Mouse (Mus musculus) ES-Bruce4 (cell line): ENCODE measurements around the gene Rexo1. TPM values are rescaled to one million over a fixed set of nuclear protein-coding genes. Genes with fewer than 3 reads are reported as not detected.

Source experiments
- H3K27ac ChIP-seq: 2 replicates; pipeline ENCODE4 v1.5.1; 2012; ENCODE audit warnings: low read length, inconsistent platforms; ENCODE audit not compliant: insufficient read depth
- H3K27me3 ChIP-seq: 2 replicates; pipeline ENCODE4 v1.6.1; 2012; ENCODE audit warnings: mild to moderate bottlenecking, low read length, inconsistent platforms; ENCODE audit not compliant: control insufficient read depth, poor library complexity, insufficient read depth, severe bottlenecking
- H3K36me3 ChIP-seq: 2 replicates; pipeline ENCODE4 v1.6.1; 2012; ENCODE audit warnings: inconsistent platforms, mild to moderate bottlenecking, low read length, moderate library complexity; ENCODE audit not compliant: control insufficient read depth, poor library complexity, insufficient read depth, severe bottlenecking
- H3K4me1 ChIP-seq: one replicate; pipeline ENCODE4 v1.8.1; 2011; ENCODE audit warnings: low read length; ENCODE audit not compliant: control insufficient read depth, insufficient read depth
- H3K4me3 ChIP-seq: 2 replicates; pipeline ENCODE4 v1.5.1; 2011; ENCODE audit warnings: low read depth, mild to moderate bottlenecking, low read length
- H3K9ac ChIP-seq: 2 replicates; pipeline ENCODE4 v1.6.1; 2012; ENCODE audit warnings: low read depth, mild to moderate bottlenecking, inconsistent platforms; ENCODE audit not compliant: poor library complexity, severe bottlenecking
- H3K9me3 ChIP-seq: replicated peaks from 2 replicates; pipeline ENCODE4 v1.6.1; 2012; ENCODE audit warnings: mild to moderate bottlenecking, low read length, inconsistent platforms; ENCODE audit not compliant: control insufficient read depth, poor library complexity, insufficient read depth, severe bottlenecking
- CTCF ChIP-seq: IDR thresholded peaks from one replicate; pipeline ENCODE4 v1.8.1; 2011; ENCODE audit warnings: low read depth, low read length
- EP300 ChIP-seq: IDR thresholded peaks from 2 replicates; pipeline ENCODE4 v1.6.1; 2011; ENCODE audit warnings: low read depth, low read length; ENCODE audit not compliant: insufficient read depth
- POLR2A ChIP-seq: IDR thresholded peaks from one replicate; pipeline ENCODE4 v1.8.1; 2011; ENCODE audit warnings: low read length; ENCODE audit not compliant: insufficient read depth
- polyA plus RNA-seq: library from polyadenylated mRNA; stranded (reverse); fragments of >200 nt; gene quantifications from 2 replicates; pipeline ENCODE4 v1.2.4, GENCODE M21; 2011; ENCODE audit warnings: low read depth; ENCODE audit not compliant: missing spikeins, insufficient read depth, insufficient read length

Gene Rexo1
- polyA plus RNA-seq, 1 experiment: 29.5 TPM

DNA sequence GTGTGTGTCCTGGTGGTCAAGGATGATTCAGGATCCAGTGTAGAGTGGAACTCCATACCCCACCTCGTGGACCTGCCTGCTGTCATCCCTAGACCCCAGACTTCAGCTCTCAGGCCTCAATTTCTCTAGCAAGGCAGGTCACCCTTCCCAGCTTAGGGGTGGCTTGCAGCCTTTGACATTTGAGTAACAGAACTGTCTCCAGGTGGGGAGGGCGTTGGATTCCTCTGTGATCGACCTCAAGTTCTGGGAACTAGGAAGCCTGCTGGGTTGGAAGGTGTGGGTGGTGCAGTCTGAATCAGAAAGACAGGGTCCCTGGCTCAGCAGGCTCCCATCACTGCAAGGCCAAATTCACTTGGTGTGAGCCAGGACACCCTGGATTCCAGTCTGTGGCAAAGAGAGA, 13.5 kb upstream of the Rexo1 start:
- Histone ChIP-seq H3K9ac (0 out of 2 replicates have a peak overlapping the region, but pooled peaks have one; percentile 94), H3K27ac (no peak overlapping the region), H3K9me3 (no peaks in the 10 kb centered on the region), H3K4me1 (peaks cover 9% of the 10 kb centered on the region), H3K36me3 (no peaks in the 10 kb centered on the region), H3K4me3 (no peak overlapping the region), H3K27me3 (no peaks in the 10 kb centered on the region)
- TF ChIP-seq EP300: no peak
- TF ChIP-seq POLR2A: no peak
- TF ChIP-seq CTCF: no peak

DNA sequence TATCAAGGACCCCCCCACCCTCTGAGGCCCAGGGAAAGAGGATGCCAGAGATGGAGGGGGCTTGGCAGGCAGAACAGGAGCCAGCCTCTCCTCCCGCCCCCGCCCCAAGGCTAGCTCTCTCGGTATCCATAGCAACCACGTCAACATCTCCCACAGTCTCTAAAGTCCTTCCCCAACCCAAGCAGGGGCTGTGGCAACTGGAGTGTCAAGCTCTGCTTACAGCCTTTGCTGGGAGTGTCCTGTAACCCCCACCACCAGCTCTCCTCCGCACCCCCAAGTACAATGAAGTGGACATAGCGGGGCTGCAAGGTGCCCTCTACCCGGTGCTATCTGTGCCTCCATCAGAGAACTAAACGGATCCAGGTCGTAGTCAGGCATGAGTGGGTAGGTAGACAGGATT, 12.6 kb upstream of the Rexo1 start:
- no peaks in the 10 kb centered on the region for H3K36me3 ChIP-seq
- H3K9me3 ChIP-seq: no peaks in the 10 kb centered on the region
- H3K27ac ChIP-seq: no peak overlapping the region
- no peak overlapping the region for H3K4me3 ChIP-seq
- H3K27me3 ChIP-seq: no peaks in the 10 kb centered on the region
- TF ChIP-seq EP300 (no peak), POLR2A (no peak), CTCF (no peak)
- H3K9ac ChIP-seq: no peak overlapping the region
- peaks cover 9% of the 10 kb centered on the region for H3K4me1 ChIP-seq

DNA sequence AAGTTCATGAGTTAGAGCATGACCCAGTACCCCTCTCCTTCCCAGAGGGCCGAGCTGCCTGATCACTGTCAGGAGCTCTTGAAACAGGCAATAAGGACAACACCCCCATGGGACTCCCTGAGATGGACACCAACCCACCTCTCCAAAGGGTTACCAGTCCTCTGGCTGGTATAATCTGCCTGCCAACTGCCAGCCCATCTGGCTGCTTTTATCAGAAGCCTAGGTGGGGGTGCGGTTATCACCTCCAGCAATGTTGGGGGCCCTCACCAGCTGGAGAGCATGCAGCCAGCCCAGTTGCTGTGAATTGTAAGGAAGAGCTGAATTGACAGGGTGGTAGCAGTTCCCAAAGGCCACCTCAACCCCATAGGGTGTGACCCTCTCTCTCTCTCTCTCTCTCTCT, 11.1 kb upstream of the Rexo1 start:
- H3K36me3 ChIP-seq: peaks cover 4% of the 10 kb centered on the region; the same call in 1 of the 2 replicates
- no peak overlapping the region for H3K9ac ChIP-seq
- no peak for TF ChIP-seq POLR2A
- no peak for TF ChIP-seq EP300
- no peak for TF ChIP-seq CTCF
- no peak overlapping the region for H3K4me3 ChIP-seq
- H3K9me3 ChIP-seq: no peaks in the 10 kb centered on the region
- H3K27ac ChIP-seq: no peak overlapping the region
- no peaks in the 10 kb centered on the region for H3K27me3 ChIP-seq
- H3K4me1 ChIP-seq: peaks cover 9% of the 10 kb centered on the region

DNA sequence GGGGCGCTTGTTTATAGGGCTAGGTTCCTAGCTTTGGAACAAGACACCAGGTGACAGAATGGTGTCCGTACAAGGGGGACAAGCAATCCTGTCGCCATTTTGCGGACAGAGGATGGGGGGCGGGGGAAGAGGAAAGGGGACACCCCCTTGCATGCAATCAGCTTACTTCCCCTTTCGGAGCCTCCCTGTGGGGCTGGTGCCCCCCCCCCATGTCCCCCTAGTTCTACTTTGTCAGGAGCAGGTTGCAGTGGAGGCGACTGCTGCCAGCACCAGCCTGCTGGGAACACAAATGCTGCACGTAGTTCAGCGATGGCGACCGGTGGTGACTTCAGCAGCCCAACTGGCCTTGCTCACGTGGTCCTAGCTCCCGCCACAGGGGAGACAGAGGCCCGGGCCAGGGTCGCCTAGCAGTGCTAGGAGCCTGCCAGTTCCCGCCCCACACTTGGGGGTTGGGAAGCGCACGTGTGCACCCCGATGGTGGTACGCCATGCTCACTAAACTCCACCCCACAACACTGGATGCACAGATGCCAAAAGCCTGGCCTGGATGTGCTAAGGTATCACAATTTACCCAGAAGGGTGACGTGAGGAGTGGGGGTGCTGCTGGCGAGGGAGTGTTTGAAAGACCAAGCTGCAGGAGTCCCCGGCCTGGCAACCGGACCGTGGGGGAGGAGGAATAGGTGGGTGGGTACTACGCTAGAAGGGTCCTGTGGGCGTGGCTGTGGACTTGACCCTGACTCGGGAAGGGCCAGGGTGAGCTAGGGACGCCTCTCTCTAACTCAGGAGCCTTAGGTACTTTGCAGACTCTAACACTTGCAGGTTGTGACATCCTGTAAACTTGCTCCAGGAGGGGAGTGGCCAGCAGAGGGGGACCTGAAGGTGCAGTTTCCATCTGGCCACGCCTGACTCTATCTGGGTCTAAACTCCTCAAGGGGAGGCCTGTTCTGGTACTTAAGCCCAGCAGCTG, 9.8 kb upstream of the Rexo1 start:
- H3K27ac ChIP-seq: no peak overlapping the region
- H3K4me3 ChIP-seq: peak overlapping the region; percentile 27
- no peak for TF ChIP-seq POLR2A
- TF ChIP-seq EP300: no peak
- TF ChIP-seq CTCF: no peak
- peaks cover 4% of the 10 kb centered on the region; the same call in 1 of the 2 replicates for H3K36me3 ChIP-seq
- H3K9me3 ChIP-seq: no peaks in the 10 kb centered on the region
- H3K4me1 ChIP-seq: peaks cover 9% of the 10 kb centered on the region
- no peaks in the 10 kb centered on the region for H3K27me3 ChIP-seq
- 0 out of 2 replicates have a peak overlapping the region, but pooled peaks have one; percentile 8 for H3K9ac ChIP-seq

DNA sequence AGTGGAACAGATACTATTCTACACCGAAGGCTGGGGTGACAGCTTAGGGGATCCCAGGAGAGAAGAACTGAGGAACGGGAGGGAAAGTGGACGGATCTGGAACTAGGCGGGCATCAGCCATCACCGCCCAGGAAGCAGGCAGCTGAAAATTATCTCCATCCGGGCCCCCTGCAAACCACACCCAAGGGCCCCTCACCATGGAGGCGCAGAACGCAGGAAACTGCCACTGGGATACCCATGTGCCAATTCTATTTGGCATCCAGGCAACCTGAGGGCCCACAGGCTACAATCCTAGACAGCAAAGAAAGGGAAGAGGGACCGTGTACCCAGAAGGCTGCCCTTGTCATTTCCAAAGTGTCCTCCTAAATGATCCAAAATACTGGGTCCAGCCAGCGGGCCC, 9.1 kb upstream of the Rexo1 start:
- TF ChIP-seq CTCF (no peak), EP300 (no peak), POLR2A (no peak)

DNA sequence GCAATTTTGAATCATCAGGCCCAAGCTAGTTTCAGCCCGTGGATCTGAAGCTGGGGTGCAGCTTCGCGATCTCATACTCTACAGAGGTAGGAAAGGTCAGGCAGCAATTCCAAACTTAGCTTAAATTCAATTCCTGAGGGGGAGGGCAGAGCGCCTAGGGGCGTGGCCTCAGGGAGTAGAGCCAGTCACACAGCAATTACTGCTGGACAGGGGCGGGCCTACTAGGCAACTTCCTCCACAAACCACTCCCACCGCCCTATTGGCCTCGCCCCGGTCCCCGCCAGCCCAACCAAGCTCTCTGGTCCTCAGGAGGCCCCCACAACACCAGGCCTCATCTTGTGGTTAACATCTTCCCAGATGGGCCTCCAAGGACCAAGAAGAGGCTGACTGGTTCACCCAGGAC, 8.3 kb upstream of the Rexo1 start:
- H3K36me3 ChIP-seq: peaks cover 4% of the 10 kb centered on the region; the same call in 1 of the 2 replicates
- peaks cover 4% of the 10 kb centered on the region for H3K4me1 ChIP-seq
- peak overlapping the region; percentile 4; the same call in 1 of the 2 replicates for H3K9ac ChIP-seq
- TF ChIP-seq POLR2A (no peak), EP300 (no peak), CTCF (no peak)
- peak overlapping the region; percentile 42 for H3K4me3 ChIP-seq
- no peak overlapping the region for H3K27ac ChIP-seq
- H3K27me3 ChIP-seq: no peaks in the 10 kb centered on the region
- no peaks in the 10 kb centered on the region for H3K9me3 ChIP-seq

More for the DNA sequence above, 9.1 kb upstream of the Rexo1 start:
- H3K9me3 ChIP-seq: no peaks in the 10 kb centered on the region
- H3K27me3 ChIP-seq: no peaks in the 10 kb centered on the region
- H3K4me1 ChIP-seq: peaks cover 9% of the 10 kb centered on the region
- no peak overlapping the region for H3K9ac ChIP-seq
- peaks cover 4% of the 10 kb centered on the region; the same call in 1 of the 2 replicates for H3K36me3 ChIP-seq
- no peak overlapping the region; the same call in 1 of the 2 replicates for H3K4me3 ChIP-seq
- no peak overlapping the region for H3K27ac ChIP-seq
